Mouse (Mus musculus): ENCODE measurements around the gene Cntrob. TPM values are rescaled to one million over a fixed set of nuclear protein-coding genes. Genes with fewer than 3 reads are reported as not detected.

Cntrob gene
- 1 to 10 TPM; 2.5 to 3.2 TPM for total RNA-seq (2021)
- long read RNA-seq, experiment 1, partial matches to known transcripts, result 0 of 1 reads
- long read RNA-seq, experiment 1, other reads (novel, unspliced or antisense), result 0 of 1 reads
- long read RNA-seq, experiment 2, partial matches to known transcripts, result 0 of 4 reads
- long read RNA-seq, experiment 2, other reads (novel, unspliced or antisense), result 3 of 4 reads

- peak; percentile 100 for DNase-seq
- intact Hi-C loops (cut with DNase I; ENCODE audit: low total_unique reads), result no loop called here
Measured at GRCm38 (mm10) chr11:69323667-69324111, at the start of gene Cntrob, which contains the start of gene Trappc1. Gene Cntrob, minus strand, starts transcription at chr11:69323775. Gene Trappc1, plus strand, starts transcription at chr11:69323980.

GRCm38 (mm10) chr11:69372780-69373170 is 49.2 kb upstream of the Cntrob start:
- DNase-seq, result no peak
- intact Hi-C loops (cut with DNase I; ENCODE audit: low total_unique reads), result loop anchor here (5.0 kb wide), 1 partner anchor 35 kb away; no protein-coding TSS in a partner anchor

GRCm38 (mm10) chr11:69372056-69372779 is 48.6 kb upstream of the Cntrob start:
- intact Hi-C loops (cut with DNase I; ENCODE audit: low total_unique reads), result loop anchor here (5.0 kb wide), 1 partner anchor 35 kb away; no protein-coding TSS in a partner anchor
- DNase-seq, result no peak

- intact Hi-C loops (cut with DNase I; ENCODE audit: low total_unique reads), result loop anchor here (5.0 kb wide), 1 partner anchor 34 kb away; no protein-coding TSS in a partner anchor
- DNase-seq, result no peak
Measured at GRCm38 (mm10) chr11:69371601-69372000, 48.0 kb upstream of the Cntrob start.

GRCm38 (mm10) chr11:69370817-69371215 is 47.2 kb upstream of the Cntrob start:
- no peak for DNase-seq
- intact Hi-C loops (cut with DNase I; ENCODE audit: low total_unique reads), result loop anchor here (5.0 kb wide), 1 partner anchor 34 kb away; no protein-coding TSS in a partner anchor

GRCm38 (mm10) chr11:69369990-69370816 is 46.6 kb upstream of the Cntrob start:
- DNase-seq, result no peak
- intact Hi-C loops (cut with DNase I; ENCODE audit: low total_unique reads), result loop anchor here (5.0 kb wide), 1 partner anchor 33 kb away; no protein-coding TSS in a partner anchor

GRCm38 (mm10) chr11:69369215-69369989 is 45.8 kb upstream of the Cntrob start, which contains the start of gene Chd3:
Gene Chd3, minus strand, starts transcription at chr11:69369406.
- no peak for DNase-seq
- intact Hi-C loops (cut with DNase I; ENCODE audit: low total_unique reads), result no loop called here

GRCm38 (mm10) chr11:69368356-69369214 is 45.0 kb upstream of the Cntrob start:
- peak; percentile 52 for DNase-seq
- intact Hi-C loops (cut with DNase I; ENCODE audit: low total_unique reads), result no loop called here

GRCm38 (mm10) chr11:69367616-69368355 is 44.2 kb upstream of the Cntrob start:
- intact Hi-C loops (cut with DNase I; ENCODE audit: low total_unique reads), result no loop called here
- DNase-seq, result no peak

- DNase-seq, result no peak
Measured at GRCm38 (mm10) chr11:69366855-69367615, 43.5 kb upstream of the Cntrob start.

GRCm38 (mm10) chr11:69366157-69366854 is 42.7 kb upstream of the Cntrob start:
- peak; percentile 97 for DNase-seq
- intact Hi-C loops (cut with DNase I; ENCODE audit: low total_unique reads), result no loop called here

More at GRCm38 (mm10) chr11:69366855-69367615, 43.5 kb upstream of the Cntrob start:
- intact Hi-C loops (cut with DNase I; ENCODE audit: low total_unique reads), result no loop called here

GRCm38 (mm10) chr11:69365722-69366121 is 42.1 kb upstream of the Cntrob start:
- peak; percentile 56 for DNase-seq

GRCm38 (mm10) chr11:69364910-69365309 is 41.3 kb upstream of the Cntrob start:
- intact Hi-C loops (cut with DNase I; ENCODE audit: low total_unique reads), result no loop called here
- DNase-seq, result peak; percentile 98

More at GRCm38 (mm10) chr11:69365722-69366121, 42.1 kb upstream of the Cntrob start:
- intact Hi-C loops (cut with DNase I; ENCODE audit: low total_unique reads), result no loop called here

GRCm38 (mm10) chr11:69364376-69364775 is 40.8 kb upstream of the Cntrob start:
- intact Hi-C loops (cut with DNase I; ENCODE audit: low total_unique reads), result no loop called here
- no peak for DNase-seq

GRCm38 (mm10) chr11:69362479-69362878 is 38.9 kb upstream of the Cntrob start:
- intact Hi-C loops (cut with DNase I; ENCODE audit: low total_unique reads), result no loop called here

GRCm38 (mm10) chr11:69362021-69362420 is 38.4 kb upstream of the Cntrob start:
- intact Hi-C loops (cut with DNase I; ENCODE audit: low total_unique reads), result no loop called here
- DNase-seq, result no peak

More at GRCm38 (mm10) chr11:69362479-69362878, 38.9 kb upstream of the Cntrob start:
- DNase-seq, result no peak
